Mouse (Mus musculus) layer of hippocampus, adult 8-10 months (tissue): ENCODE data around the gene H2afv. TPM values are rescaled to one million over a fixed set of nuclear protein-coding genes. Genes with fewer than 3 reads are reported as not detected.
"Not testable (repeated sequence)": the region's sequence is repeated elsewhere in the genome, so short reads cannot be mapped to it uniquely, and the experiment has no call there.

Experiments
- DNase-seq, 2 experiments: peaks; one replicate each; pipeline ENCODE4 v3.0.0; 2022; ENCODE audit warnings: low spot score in 2 of 2
- total RNA-seq, 4 experiments: library from RNA; stranded (reverse); gene quantifications; 2 replicates each; pipeline ENCODE4 v1.2.4; 2022

The H2afv gene
- total RNA-seq, 4 experiments from 2014 or later = 26.4 to 39.8 (median 36.9) TPM

DNA sequence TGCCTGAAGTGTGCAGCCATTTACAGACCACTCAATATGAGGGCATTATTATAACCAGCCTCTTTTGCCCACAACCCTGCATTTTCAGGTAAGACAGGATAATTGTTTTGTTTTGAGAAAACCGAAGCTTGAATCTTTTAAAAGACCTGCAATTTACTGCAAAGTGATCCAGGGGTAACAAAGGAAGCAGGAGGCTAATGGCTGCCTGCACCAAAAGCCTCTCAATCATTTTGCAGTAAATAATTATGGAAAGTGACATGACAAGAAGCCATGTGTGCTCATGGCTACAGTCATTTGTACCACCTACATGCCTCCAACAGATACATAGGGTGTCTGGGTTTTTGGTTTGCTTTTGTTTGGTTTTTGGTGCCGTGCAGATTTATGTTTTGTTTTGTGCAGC lies 26.8 kb upstream of the H2afv start:
- no peak for DNase-seq

DNA sequence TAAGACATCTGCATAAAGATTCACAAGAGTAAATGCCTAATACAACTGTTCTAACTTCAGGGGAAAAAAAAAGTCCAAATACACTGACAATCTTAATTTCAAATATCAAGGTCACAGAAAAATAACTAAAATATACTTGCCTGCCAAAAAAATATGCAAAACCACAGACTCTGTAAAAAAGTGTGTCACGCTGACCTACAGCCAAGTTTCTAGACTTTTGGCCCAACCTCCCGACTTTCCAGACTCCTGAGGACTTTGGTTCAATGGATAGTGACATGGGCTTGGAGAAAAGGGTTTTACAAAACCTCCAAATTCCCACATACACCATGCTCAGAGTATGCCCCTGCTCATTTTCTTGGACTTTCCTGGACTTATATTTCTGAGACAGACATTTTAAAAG lies 24.3 kb upstream of the H2afv start:
- no peak for DNase-seq

- DNase-seq = peak in 1 of 2 experiments; percentile 44
Measured at GRCm38 (mm10) chr11:6465122-6465521, 20.9 kb upstream of the H2afv start.

DNA sequence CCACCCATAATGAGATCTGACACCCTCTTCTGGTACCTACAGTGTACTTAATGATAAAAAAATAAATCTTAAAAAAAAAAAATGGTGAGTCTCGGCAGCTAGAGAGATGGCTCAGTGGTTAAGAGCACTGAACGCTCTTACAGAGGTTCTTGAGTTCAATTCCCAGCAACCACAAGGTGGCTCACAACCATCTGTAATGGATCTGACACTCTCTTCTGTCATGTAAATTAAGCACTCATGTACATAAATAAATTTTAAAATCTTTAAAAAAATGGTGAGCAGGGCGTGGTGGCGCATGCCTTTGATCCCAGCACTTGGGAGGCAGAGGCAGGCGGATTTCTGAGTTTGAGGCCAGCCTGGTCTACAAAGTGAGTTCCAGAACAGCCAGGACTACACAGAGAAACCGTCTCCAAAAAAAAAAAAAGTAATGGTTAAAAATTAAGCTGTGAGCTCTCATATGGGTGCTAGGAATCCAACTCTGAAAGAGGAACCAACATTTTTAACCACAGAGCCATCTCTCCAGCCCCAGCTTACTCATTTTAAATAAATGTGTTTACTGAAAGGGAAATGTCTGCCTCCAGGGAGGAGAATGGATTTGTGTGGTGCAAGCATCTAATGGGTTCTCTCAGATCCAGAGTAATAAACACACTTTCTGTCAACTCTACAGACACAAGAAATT lies 19.1 kb upstream of the H2afv start:
- no peak for DNase-seq

DNA sequence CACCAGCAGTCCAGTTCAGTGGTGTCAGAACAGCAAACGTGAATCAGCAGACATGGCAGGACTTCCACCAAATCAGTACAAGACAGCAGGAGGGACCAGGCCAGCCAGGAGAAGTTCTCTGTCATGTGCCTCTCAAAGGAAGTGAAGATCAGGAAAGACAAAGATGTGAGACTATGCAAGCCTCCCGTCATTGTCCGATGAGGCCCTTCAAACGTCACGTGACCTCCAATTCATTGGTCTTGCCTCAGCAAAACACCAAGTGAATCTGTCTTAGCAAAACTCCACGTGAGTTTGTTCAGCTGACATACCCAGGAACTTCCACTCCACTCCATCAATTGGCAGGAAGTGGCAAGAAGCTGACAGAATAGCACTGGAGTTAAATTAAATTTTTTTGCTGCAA lies 11.8 kb upstream of the H2afv start:
- no peak for DNase-seq

- DNase-seq = not testable (repeated sequence)
Measured at GRCm38 (mm10) chr11:6448155-6448554, 3.9 kb upstream of the H2afv start.

GRCm38 (mm10) chr11:6447493-6447892 lies 3.2 kb upstream of the H2afv start:
- no peak for DNase-seq

DNA sequence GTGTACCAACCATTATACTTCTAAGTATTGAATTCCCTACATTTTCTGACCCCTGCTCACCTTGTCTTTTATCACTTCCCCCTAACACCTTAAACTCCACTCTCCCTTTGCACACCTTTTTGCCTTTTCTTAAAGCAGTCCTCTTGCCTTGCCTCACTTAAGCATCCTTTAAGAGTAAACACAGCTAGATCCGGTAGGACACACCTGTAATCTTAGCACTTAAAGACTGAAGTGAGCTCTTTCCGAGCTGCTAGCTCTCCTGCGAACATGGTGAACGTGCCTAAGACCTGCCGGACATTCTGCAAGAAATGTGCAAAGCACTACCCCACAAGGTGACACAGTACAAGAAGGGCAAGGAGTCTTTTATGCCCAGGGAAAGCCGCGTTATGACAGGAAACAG lies 1.7 kb upstream of the H2afv start:
- no peak for DNase-seq

GRCm38 (mm10) chr11:6445441-6445840 lies 1.2 kb upstream of the H2afv start:
- no peak for DNase-seq

DNA sequence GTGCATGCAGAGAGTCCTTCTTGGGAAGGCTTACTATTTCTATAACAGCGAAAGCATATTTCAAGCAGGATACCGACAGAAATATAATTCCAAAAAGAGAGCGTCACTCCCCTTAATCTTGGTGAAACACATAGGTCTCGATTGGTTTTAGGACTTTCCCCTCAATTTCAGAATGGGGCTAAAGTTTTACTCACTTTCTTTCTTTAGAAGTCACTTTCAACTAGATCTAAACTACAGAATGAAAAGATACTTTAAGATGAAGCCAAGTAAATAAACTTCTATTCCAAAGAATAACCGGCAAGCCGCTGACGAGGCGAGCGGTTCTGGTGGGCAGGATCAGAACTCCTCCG lies 541 bp downstream of the H2afv start:
- DNase-seq = no peak

DNA sequence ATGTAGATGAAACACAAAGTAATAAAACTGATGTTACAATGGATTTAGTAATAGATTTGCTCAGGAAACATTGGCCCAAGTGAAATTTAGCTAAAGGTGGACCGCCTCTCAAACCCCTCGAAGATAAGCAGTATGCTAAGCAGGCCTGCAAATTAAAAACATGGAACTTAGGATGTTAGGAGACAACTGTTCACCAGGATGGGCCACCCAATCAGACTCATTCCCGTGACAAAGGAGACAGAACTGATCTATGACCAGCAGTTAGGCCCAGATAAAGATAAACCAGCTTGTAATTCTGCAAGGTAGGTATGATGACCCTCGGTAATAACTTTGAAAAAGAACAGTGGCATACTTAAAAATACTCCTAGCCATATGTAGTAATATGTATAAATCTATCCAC lies 1.1 kb downstream of the H2afv start:
- no peak for DNase-seq

GRCm38 (mm10) chr11:6442566-6442965 lies 1.7 kb downstream of the H2afv start:
- DNase-seq = no peak

GRCm38 (mm10) chr11:6440171-6440570 lies 4.1 kb downstream of the H2afv start:
- DNase-seq = no peak

GRCm38 (mm10) chr11:6437667-6438066 lies 6.6 kb downstream of the H2afv start:
- no peak for DNase-seq

DNA sequence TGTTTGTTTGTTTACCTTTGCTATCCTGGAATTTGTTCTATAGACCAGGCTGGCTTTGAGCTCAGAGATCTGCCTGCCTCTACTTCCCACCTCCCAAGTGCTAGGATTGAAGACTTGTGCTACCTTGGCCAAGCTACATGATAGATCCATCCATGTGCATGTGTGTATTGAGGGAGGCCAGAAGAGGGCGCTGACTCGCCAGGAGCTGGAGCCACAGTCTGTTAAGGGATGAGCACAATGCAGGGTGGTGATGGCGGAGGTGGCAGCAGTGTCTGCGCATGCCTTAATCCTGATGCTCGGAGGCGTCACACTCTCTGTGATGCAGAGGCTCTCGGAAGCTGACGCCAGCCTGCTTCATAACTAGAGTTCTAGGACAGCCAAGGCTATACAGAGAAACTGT lies 7.8 kb downstream of the H2afv start:
- DNase-seq = peak in 1 of 2 experiments; percentile 41

DNA sequence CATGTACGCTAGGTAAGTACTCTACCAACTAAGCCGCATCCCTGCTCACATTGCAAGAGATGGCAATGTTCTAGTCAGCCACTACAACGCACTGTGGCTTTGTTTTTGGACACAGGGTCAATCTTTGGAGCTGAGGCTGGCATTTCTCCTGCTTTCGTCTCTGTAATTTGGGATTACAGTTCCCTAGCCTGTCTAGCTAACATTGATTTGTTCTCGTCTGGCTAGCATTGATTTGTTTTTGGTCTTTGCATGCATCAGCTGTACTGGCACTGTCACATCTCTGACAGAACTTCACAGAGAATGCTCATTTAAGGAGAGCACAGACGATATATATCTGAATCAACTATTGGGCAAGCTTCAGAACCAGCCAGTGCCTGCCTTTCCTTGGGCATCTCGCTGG lies 14.1 kb downstream of the H2afv start:
- no peak for DNase-seq

DNA sequence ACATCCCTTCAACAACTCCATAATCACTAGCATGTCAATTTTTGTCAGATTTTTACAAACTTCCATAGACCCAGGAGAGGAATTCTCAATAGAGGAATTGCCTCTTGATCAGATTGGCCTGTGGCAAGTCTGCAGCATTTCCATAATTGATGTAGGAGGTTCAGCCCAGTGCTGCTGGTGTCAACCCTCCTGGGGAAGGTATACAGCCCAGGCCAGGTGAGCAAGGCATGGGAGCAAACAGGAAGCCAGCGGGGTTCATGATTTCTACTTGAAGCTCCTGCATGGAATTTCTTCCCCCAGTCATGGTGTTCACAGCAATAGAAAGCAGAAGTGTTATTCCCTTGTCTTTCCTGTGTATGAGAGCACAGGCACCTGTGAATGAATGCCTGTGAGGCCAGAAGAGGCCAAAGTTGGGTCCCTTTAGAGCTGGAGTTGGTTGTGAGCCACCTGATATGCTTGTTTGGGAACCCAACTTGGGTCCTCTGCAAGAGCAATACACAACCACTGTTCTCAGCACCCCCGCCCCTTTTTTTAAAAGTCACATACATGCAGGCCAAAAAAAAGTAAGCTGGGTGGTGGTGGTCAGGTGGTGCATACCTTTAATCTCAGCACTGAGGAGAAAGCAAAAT lies 23.4 kb downstream of the H2afv start:
- no peak for DNase-seq

DNA sequence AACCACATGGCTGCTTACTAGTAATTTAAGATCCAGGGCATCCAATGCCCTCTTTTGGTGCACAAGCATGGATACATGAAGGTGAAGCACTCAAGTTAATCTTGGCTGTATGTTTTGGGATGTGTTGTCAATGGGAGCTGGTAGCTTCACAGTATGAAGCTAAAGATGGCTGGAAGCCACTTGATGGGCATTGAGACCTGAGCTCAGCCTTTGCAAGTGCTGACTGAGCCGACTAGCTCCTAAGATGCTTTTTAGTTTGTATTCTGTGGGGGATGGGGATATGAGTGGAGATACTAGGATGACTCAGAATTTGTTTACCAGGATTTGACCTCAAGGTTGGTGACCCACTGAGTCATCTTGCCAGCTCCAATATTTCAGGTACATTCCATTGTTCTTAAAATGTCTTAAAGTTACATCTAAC lies 23.9 kb downstream of the H2afv start:
- DNase-seq = no peak

DNA sequence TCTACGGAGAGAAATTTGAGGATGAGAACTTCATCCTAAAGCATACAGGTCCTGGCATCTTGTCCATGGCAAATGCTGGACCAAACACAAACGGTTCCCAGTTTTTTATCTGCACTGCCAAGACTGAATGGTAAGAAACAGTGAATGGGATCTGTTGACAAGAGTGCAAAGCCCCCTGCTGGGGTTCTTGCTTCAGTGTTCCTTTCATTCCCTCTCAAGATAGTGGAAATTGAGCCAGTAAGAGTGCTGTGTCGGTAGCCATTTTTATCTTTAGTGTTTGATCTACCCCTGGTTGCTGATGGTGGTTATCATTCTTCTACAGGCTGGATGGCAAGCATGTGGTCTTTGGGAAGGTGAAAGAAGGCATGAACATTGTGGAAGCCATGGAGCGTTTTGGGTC lies 25.1 kb downstream of the H2afv start:
- DNase-seq = not testable (repeated sequence)

- no peak for DNase-seq
Measured at GRCm38 (mm10) chr11:6418751-6419150, 25.5 kb downstream of the H2afv start.

GRCm38 (mm10) chr11:6417490-6417889 lies 26.8 kb downstream of the H2afv start:
- DNase-seq = no peak

GRCm38 (mm10) chr11:6417069-6417468 lies 27.2 kb downstream of the H2afv start:
- no peak for DNase-seq

GRCm38 (mm10) chr11:6416405-6417034 lies 27.7 kb downstream of the H2afv start:
- DNase-seq = peak; percentile 81
